Mouse (Mus musculus) neural tube, embryonic 10.5 days (tissue): ENCODE data around the gene Pdk2.
A peak's percentile ranks its signal among the peaks of the same experiment; 100 is the strongest.

ENCODE experiments used
- DNase-seq: peaks from one replicate; pipeline ENCODE4 v3.0.0-alpha.2; 2017; ENCODE audit warnings: low spot score; ENCODE audit errors: extremely low spot score

Pdk2 gene

DNA sequence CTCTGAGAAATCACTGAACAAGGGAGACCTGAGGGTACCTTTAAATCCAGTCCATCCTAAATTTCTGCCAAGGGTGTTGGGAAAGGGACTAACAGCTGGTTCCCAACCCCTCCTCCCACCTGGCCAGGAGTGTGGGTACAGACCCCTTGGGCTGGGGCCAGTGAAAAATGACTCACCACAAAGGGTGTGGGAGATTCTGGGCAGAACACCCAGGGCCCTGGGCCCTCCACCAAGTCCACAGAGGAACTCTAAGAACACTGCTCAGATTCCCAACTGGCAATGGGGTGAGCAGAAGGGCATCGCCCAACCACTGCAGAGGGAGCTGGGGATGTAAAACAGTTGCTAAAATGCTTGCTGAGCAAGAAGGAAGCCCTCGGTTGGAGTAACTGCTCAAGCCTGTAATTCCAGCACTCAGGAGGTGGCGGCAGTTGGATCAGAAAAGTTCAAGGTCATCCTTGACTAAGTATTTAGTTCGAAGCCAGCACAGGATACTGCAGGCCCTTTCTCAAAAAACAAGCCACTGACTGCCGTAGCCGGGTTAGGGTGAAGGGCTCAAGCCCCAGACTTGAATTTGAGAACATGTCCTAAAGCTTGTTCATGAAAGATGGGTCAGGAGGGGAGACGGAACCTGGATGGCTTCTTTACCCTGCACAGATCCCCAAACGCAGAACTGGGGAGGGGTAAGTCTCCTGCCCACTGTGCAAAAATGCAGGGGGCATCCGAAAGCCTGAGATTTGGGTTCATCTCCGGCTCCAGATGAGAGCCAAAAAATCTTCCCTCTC lies 52.2 kb downstream of the Pdk2 start:
- DNase-seq, result no peak

- no peak for DNase-seq
These were observed 53.3 kb downstream of the Pdk2 start for GRCm38 (mm10) chr11:94987851-94988250.

- no peak for DNase-seq
These were observed 53.8 kb downstream of the Pdk2 start for GRCm38 (mm10) chr11:94987341-94987740.

GRCm38 (mm10) chr11:94986435-94986834 lies 54.7 kb downstream of the Pdk2 start:
- DNase-seq, result no peak

DNA sequence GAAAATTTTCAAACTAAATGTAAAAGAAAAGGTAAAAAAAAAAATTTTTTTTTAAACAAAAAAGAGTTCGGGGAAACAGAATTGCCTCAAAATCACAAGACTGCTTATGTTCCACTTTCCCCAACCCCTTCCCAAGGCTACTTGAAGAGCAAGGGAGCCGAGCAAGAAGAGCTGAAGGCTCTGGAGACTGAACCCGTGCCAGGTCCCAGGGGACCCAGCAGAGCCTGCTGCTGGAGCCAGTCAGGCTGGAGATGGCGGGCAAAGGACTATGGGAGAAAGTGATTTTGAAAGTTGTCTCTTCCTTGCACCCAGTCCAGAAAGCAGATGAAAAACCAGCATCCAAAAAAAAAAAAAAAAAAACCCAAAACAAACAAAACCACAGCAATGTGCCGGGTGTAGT lies 55.3 kb downstream of the Pdk2 start:
- DNase-seq, result no peak

DNA sequence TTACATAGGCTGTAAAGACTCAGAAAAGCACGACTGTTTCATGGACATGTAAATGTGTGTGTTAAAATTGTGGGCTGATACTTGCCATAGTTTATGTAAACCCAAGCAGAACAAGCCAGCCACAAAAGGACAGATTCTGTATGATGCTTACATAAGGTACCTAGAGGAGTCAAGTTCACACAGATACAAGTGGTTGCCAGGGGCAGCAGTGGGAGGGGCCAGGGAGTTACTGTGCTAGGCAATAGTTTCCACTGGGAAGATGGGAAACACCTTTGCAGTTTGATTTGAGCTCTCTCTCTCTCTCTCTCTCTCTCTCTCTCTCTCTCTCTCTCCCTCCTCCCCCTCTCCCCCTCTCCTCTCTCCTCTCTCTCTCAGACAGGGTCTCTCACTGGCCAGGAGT lies 56.0 kb downstream of the Pdk2 start:
- no peak for DNase-seq

DNA sequence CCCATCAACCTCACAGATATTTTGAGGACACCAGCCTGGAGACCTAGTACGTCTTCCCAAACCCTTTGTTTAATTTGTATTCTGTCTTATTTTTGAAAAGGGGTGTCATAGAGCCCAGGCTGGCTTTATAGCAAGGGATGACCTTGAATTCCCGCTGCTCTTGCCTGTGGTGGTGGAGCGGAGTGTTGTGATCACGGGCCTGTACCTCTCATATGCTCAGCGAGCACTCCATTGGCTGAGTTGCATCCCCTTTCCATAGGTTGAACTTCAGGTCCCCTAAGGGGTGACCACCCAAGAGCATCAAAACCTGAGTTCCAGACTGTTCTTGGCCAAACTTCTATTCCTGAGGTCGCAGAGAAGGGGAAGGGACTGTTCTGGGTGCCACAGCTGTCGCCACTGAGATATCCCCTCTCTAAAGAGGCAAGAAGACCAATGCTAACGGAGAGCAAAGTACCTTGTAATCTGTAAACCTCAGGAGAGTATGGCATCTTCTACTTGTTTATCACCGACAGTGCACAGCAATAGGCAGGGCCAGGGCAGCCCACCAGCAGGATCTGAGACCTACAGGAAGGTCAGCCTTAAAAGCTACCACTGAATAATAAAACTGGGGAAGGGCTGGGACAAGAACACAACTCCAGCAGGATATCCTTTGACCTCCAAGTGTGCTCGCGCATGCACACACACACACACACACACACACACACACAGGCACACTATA lies 61.5 kb downstream of the Pdk2 start:
- DNase-seq, result no peak

DNA sequence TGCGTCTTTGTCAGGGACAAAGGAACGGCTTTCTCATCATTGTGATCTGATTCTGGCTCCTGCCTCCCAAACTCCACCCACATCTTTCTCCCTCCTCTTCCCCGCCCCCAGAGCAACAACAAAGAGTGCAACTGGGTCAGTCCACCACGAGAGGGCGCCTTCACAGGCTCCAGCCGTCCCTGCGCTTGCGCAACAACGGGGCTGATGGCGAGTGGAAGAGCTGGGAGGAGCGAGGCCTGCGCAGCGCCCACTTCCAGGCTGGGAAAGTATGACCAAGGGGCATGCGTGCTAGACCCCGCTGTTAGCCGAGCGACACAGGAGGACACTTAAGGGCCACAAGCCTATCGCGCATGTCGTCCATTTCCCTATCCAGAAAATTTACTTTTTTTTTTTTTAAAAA lies 62.2 kb downstream of the Pdk2 start:
- peak; percentile 99 for DNase-seq

DNA sequence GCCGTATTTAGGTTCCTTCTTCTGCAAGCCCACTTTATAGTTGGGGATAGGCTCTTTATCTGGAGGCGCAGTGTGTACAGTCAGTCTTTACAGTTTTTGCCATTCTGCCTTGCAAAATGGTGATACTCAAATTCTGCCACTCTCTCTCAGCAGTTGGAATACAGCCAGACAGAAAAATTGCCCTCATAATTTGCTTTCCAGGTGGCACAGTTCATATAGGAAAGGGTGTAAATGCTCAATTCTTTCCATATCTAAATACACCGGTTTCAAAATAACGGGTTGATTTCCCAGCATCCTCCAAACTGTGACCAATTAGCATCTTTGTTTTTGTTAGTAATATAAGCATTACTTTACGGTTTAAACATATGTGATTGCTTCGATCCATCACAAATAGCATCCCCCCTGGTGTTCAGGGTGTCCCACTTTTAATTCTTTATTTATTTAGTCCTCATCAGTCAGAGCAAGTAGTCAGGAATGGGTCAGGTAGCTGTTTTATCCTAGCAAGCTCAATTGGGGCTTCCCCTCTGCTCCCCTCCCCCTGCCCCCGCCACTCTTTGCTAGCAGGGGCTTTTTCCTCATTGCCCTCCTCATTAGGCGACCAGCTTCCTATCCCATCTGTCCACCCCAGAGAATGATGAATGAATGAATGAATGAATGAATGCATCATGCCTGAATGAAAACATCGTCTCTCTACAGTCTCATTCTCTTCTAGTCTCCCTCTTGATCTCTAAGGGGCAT lies 62.8 kb downstream of the Pdk2 start:
- no peak for DNase-seq
